Mouse (Mus musculus) lung, postnatal 0 days (tissue): ENCODE measurements around the gene Sytl3. TPM values are rescaled to one million over a fixed set of nuclear protein-coding genes. Genes with fewer than 3 reads are reported as not detected.

Source experiments
- ATAC-seq: fragments of 200-750 bp; cut with Nextera tagmentation; 2 replicates; pipeline ENCODE4 v1.8.0; 2017; ENCODE audit warnings: moderate library complexity
- DNase-seq: peaks from one replicate; pipeline ENCODE4 v3.0.0-alpha.2; 2016; ENCODE audit warnings: low spot score
- H3K27ac ChIP-seq: fragments of 300-500 bp; sonication (generic); 2 replicates; pipeline ENCODE4 v1.5.1; 2014; ENCODE audit warnings: antibody characterized with exemption, mild to moderate bottlenecking, low read length, mixed read lengths
- H3K27me3 ChIP-seq: fragments of 300-500 bp; sonication (generic); replicated peaks from 2 replicates; pipeline ENCODE4 v1.6.1; 2014; ENCODE audit warnings: low read length, mixed read lengths; ENCODE audit not compliant: insufficient read depth
- H3K36me3 ChIP-seq: fragments of 300-500 bp; sonication (generic); 2 replicates; pipeline ENCODE4 v1.6.1; 2014; ENCODE audit warnings: low read length, mixed read lengths; ENCODE audit not compliant: insufficient read depth
- H3K4me1 ChIP-seq: fragments of 300-500 bp; sonication (generic); 2 replicates; pipeline ENCODE4 v1.6.1; 2014; ENCODE audit warnings: antibody characterized with exemption, low read depth, low read length, mixed read lengths; ENCODE audit not compliant: insufficient read depth
- H3K4me2 ChIP-seq: fragments of 300-500 bp; sonication (generic); replicated peaks from 2 replicates; pipeline ENCODE4 v1.6.1; 2014; ENCODE audit warnings: low read depth, mild to moderate bottlenecking, low read length, moderate library complexity, mixed read lengths
- H3K4me3 ChIP-seq: fragments of 300-500 bp; sonication (generic); 2 replicates; pipeline ENCODE4 v1.5.1; 2014; ENCODE audit warnings: low read depth, low read length
- H3K9ac ChIP-seq: fragments of 300-500 bp; sonication (generic); replicated peaks from 2 replicates; pipeline ENCODE4 v1.6.1; 2014; ENCODE audit warnings: low read depth, mild to moderate bottlenecking
- H3K9me3 ChIP-seq: fragments of 300-500 bp; sonication (generic); 2 replicates; pipeline ENCODE4 v1.6.1; 2016; ENCODE audit warnings: low read length, mixed read lengths
- CTCF ChIP-seq: IDR thresholded peaks from 2 replicates; pipeline ENCODE4 v1.5.1; 2016; ENCODE audit warnings: antibody characterized with exemption, mild to moderate bottlenecking
- EP300 ChIP-seq: IDR thresholded peaks from 2 replicates; pipeline ENCODE4 v1.6.1; 2016; ENCODE audit warnings: antibody characterized with exemption, mild to moderate bottlenecking, control low read depth
- WGBS: fragments of 180-500 bp; shearing (Covaris S2); extraction: QIAGEN DNeasy Blood & Tissue Kit; methylation state at CpG from one replicate; pipeline ENCODE4 v1.1.7; 2014; 5-methylcytosine and 5-hydroxymethylcytosine counted together
- polyA plus RNA-seq: library from polyadenylated mRNA; unstranded; fragments of >200 nt; fragmentation: Nextera tagmentation; extraction: Ambion mirVana; gene quantifications from 2 replicates; pipeline ENCODE4 v1.2.1, GENCODE M21; 2015

Gene Sytl3
- polyA plus RNA-seq, 1 experiment from 2014 or later: 0.67 TPM

- Histone ChIP-seq H3K9ac (no peak overlapping the region), H3K9me3 (no peaks in the 10 kb centered on the region), H3K4me2 (no peak overlapping the region), H3K4me3 (no peak overlapping the region), H3K27me3 (no peaks in the 10 kb centered on the region), H3K4me1 (no peaks in the 10 kb centered on the region; the same call in 1 of the 2 replicates), H3K27ac (no peak overlapping the region), H3K36me3 (peaks cover 33% of the 10 kb centered on the region; the same call in 1 of the 2 replicates)
- TF ChIP-seq EP300 (no peak), CTCF (no peak)
- no peak for DNase-seq
- WGBS: 62% methylated on average over 8 of the region's 8 CpGs
- no peak for ATAC-seq
Observed at GRCm38 (mm10) chr17:6755873-6756272, 97.0 kb downstream of the Sytl3 start.

GRCm38 (mm10) chr17:6757902-6758301 lies 99.0 kb downstream of the Sytl3 start:
- no peak for DNase-seq
- Histone ChIP-seq H3K4me2 (no peak overlapping the region), H3K9me3 (no peaks in the 10 kb centered on the region), H3K4me3 (no peak overlapping the region), H3K4me1 (no peaks in the 10 kb centered on the region), H3K9ac (no peak overlapping the region), H3K27me3 (no peaks in the 10 kb centered on the region), H3K27ac (no peak overlapping the region), H3K36me3 (peaks cover 25% of the 10 kb centered on the region; the same call in 1 of the 2 replicates)
- WGBS: 88% methylated on average over 16 of the region's 16 CpGs
- no peak for TF ChIP-seq CTCF
- TF ChIP-seq EP300: no peak
- ATAC-seq: no peak; the same call in 1 of the 2 replicates

- Histone ChIP-seq H3K9me3 (no peaks in the 10 kb centered on the region), H3K36me3 (peaks cover 22% of the 10 kb centered on the region; the same call in 1 of the 2 replicates), H3K9ac (no peak overlapping the region), H3K4me1 (no peaks in the 10 kb centered on the region), H3K27me3 (no peaks in the 10 kb centered on the region), H3K4me2 (no peak overlapping the region), H3K4me3 (no peak overlapping the region), H3K27ac (no peak overlapping the region)
- 83% methylated on average over 8 of the region's 8 CpGs for WGBS
- DNase-seq (no peak), ATAC-seq (no peak)
- TF ChIP-seq CTCF (no peak), EP300 (no peak)
Observed at GRCm38 (mm10) chr17:6758845-6759244, 100.0 kb downstream of the Sytl3 start.

- Histone ChIP-seq H3K4me3 (no peak overlapping the region), H3K4me1 (no peaks in the 10 kb centered on the region; the same call in 1 of the 2 replicates), H3K36me3 (0 out of 2 replicates have a peak, but pooled peaks cover 13% of the 10 kb centered on the region), H3K27ac (no peak overlapping the region), H3K4me2 (no peak overlapping the region), H3K9me3 (no peaks in the 10 kb centered on the region), H3K27me3 (no peaks in the 10 kb centered on the region), H3K9ac (no peak overlapping the region)
- TF ChIP-seq EP300: no peak
- TF ChIP-seq CTCF: no peak
- 55% methylated on average over 9 of the region's 9 CpGs for WGBS
- ATAC-seq (no peak), DNase-seq (no peak)
Observed at GRCm38 (mm10) chr17:6759717-6760292, 100.9 kb downstream of the Sytl3 start.

GRCm38 (mm10) chr17:6763513-6764226 lies 104.8 kb downstream of the Sytl3 start:
- no peak for ATAC-seq
- TF ChIP-seq EP300 (no peak), CTCF (no peak)
- Histone ChIP-seq H3K4me3 (no peak overlapping the region), H3K36me3 (no peaks in the 10 kb centered on the region), H3K9ac (no peak overlapping the region), H3K27me3 (no peaks in the 10 kb centered on the region), H3K9me3 (no peaks in the 10 kb centered on the region), H3K27ac (no peak overlapping the region), H3K4me2 (no peak overlapping the region), H3K4me1 (peaks cover 15% of the 10 kb centered on the region; the same call in 1 of the 2 replicates)
- DNase-seq: no peak
- WGBS: 62% methylated on average over 7 of the region's 7 CpGs

GRCm38 (mm10) chr17:6764227-6764593 lies 105.3 kb downstream of the Sytl3 start:
- Histone ChIP-seq H3K9me3 (no peaks in the 10 kb centered on the region), H3K4me2 (no peak overlapping the region), H3K4me1 (peaks cover 17% of the 10 kb centered on the region; the same call in 1 of the 2 replicates), H3K4me3 (no peak overlapping the region), H3K27ac (no peak overlapping the region), H3K36me3 (no peaks in the 10 kb centered on the region), H3K27me3 (no peaks in the 10 kb centered on the region), H3K9ac (no peak overlapping the region)
- TF ChIP-seq CTCF (no peak), EP300 (no peak)
- ATAC-seq (no peak), DNase-seq (no peak)
- WGBS: 72% methylated on average over 7 of the region's 7 CpGs
